Mouse (Mus musculus) lung, postnatal 36 days (tissue): ENCODE measurements at regions not wholly inside any gene's neighbourhood (a gene's known extent, or its start where the extent isn't known, plus 50 kb on each side); places are given as distances from the start of the nearest gene placed in this dataset.

Experiments
- DNase-seq: peaks from one replicate; pipeline ENCODE4 v3.0.0; 2022; ENCODE audit warnings: mixed read lengths

DNA sequence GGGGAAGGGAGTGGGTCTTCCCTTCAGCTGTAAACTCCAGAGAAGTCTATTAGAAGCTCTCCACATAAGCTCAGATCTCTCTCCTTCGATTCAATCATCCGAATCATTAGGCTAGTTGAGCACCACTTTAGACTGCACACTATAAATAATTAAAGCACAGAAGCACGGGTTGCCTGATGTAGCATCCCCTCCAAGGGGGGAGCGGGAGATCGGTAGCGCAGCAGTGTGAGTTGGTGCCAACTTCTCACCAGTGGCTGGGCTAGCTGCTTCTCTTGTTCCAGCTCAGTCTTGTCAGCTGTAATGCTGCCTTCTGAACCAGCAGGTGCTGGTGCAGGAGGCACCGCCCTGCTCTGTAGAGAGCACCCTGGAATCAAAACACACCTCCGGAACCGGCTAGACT, 78.6 kb downstream of the A830031A19Rik start:
- DNase-seq = no peak

DNA sequence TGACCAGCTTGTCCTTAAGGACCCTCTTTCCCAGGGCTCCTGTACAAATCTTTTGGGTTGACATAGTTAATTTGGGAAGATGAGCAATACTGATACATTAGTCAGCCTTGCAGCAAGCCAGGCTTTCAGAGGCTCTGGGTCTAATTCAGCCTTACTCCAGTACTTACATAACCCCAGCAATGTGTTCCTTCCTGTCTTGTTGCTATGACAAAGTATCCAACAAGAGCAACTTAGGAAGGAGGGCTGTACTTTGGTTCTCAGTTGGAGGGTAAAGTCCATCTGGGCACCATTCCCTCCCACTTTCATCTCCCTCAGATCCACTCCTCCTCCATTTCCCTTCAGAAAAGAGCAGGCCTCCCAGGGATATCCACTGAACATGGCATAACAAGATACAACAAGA, 80.7 kb downstream of the A830031A19Rik start:
- DNase-seq = no peak

DNA sequence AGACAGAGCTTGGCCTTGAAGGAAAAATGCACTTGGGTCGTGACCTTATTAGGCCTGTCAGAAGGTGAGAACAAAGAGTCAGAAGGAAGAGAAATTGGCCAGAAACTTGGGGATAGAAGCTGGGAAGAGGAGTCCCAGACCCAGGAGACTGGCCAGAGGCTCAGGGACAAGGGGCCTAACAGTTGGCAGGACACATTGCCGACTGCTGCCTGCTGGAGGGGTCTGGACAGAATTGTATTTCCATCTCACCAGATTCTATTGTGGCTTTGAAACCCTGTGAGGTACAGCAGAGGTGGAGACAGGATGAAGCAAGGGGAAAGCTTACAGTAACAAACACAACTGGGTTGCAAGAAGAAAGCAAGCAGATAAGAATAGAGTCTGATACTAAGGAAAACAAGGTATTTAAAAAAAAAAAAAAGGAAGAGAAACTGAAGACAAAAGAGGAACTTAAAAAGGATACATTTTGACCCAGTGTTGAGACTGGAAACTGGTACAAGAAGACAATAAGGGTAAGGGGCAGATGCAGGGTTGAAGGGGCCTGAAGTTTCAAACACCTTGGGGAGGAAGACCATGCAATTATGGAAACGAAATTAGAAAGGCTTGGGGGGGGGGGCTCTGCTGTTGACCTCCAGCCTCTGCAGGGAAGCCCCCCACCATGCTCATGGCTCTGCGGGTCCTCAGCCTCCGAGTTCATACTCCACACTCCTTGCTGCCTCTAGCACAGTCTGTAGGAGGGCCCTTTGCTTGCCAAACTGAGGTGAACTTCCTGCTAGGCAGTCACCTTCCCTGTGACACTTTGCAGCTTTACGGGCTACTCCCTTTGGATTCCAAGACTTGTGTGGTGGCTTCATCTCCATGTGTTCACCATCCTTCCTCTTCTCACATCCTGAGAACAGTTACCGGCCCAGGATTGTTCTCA, 87.1 kb downstream of the A830031A19Rik start:
- no peak for DNase-seq

DNA sequence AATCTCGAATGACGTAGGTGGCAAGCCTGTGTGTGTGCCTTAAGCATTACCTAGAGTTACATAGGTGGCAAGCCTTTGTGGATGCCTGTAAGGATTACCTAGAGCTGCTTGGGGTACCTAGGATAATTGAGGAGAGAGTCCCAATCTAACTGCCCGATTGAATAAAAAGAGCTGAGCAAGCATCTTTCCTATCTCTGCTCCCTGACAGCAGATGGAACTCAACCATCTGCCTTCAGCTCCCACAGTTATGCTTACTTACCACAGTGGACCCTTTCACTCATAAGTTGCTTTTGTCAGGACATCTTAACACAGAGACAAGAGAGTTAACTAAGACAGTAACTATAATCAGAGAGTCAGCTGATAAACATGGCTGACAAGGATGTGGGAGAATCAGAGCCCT, 89.6 kb downstream of the A830031A19Rik start:
- no peak for DNase-seq

DNA sequence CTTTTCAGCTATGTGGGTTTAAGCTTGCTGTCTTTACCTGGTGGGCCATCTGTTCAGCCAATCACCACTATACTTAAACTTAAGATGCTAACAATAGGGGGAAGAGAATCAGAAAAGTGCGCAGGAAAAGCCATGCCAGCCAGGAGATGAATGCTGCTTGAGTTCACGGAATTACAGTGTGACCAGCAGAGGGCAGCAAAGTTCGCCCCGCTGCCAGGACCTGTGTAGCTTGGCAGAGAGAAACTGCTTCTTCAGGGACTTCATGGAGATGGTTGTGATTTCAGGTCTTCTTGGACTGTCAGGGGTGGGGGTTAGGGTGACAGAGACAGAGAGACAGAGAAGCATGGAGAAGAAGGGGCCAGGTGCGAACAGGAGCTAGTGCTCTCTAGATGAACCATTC, 84.3 kb upstream of the Papolg start:
- DNase-seq = peak; percentile 67

DNA sequence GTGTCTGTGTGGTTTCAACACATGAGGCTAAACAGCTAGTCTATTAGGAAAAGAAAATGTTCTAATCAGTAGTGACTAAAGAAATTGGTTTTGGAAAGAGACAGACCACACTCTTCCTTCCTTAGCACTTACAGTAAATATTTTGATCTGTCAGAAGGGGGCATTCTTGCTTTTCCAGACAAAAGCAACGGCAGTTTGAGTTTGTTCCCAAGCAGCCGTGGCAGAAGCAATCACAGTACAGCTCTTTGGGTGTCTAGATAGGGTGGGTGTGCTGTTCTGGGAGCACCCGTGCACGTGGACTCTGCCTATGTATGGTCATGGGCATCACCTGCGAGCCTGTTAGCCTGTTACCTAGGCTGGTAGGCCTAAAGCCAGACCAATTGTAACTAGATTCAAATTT, 83.2 kb upstream of the Papolg start:
- no peak for DNase-seq

DNA sequence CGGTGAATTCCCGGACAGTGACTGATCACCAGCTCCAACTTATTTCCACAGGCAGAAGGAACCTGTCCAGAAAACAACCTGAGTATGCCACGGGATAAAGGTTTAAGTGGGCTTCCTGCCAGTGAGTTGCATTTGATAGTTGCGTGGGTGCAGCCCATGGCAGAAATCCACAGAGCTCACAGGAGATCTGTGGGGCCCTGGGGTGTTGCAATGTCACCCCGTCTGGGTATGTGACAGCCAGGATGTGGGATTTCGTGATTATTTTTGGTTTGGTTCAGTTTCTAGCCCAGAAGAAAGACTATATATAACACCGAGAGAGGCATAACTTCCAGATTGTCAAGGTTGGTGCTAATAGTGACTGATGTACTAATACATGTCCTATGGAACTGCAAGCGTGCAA, 82.0 kb upstream of the Papolg start:
- no peak for DNase-seq

DNA sequence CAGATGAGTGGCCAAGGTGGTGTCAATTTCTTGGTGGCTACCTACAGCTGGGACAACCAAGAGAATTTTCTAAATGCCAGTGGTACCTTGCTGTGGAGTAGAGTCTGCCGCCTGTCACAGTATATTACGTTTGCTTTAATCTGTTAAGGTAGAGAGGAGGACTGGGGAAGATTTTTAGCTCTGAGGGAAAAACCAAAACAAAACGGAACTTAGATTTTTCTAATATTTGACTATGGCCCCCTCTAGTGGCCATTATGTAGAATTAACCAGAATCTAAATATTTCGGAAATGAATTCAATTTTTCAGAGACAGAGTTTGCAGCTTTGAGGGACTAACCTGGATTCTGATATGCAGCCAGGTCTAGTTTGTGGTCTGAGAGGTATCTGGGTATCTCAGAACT, 59.3 kb upstream of the Papolg start:
- DNase-seq = peak; percentile 4

DNA sequence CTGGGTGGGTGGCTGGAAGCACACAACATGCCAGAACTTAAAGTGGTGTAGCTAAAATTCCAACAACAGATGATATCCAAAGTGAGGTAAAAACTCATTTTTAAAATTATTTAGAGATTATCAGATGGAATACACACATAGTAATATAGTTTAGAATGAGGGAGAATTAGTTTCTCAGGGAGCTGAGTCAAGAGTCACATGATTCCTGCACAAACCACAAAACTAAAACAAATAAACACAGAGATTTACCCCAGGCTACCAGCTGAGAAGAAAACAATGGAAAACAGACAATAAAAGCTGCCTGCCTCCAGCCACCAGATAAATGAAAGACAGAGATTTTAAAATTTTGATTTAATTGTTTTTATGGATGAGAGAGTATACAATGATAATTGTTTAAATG, 50.9 kb upstream of the Papolg start:
- no peak for DNase-seq
